Mouse (Mus musculus) lung, postnatal 0 days (tissue): ENCODE data around the gene Tekt5.

ENCODE experiments used
- CTCF ChIP-seq: IDR thresholded peaks from 2 replicates; pipeline ENCODE4 v1.5.1; 2016; ENCODE audit warnings: antibody characterized with exemption, mild to moderate bottlenecking
- EP300 ChIP-seq: IDR thresholded peaks from 2 replicates; pipeline ENCODE4 v1.6.1; 2016; ENCODE audit warnings: antibody characterized with exemption, mild to moderate bottlenecking, control low read depth

DNA sequence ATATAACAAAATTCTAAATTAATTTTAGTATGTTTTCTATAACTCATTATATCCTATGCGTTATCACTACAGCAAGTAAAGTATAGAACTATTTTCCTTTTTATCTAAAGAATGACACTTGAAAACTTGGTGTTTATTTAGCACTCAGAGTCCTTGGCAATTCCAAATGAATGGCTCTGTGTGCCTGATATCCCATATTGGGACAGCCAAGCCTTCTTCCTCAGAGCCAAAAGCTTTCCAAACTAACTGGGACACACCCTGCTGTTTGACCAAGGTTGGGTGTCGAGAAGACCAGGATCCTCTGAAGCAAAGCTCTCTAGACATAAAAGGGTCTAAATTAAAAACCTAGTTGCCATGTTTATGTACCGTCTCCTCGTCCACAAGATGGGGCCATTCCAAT is 54.2 kb downstream of the Tekt5 start:
- TF ChIP-seq CTCF (no peak; the same call in 1 of the 2 replicates), EP300 (peak; percentile 89)
